Mouse (Mus musculus): ENCODE data around the gene Gm42688.

- TF ChIP-seq TBP (conservative IDR thresholded peaks at IDR 0.05; ENCODE audit: low read depth, low read length) (no peak), POLR2A (IDR thresholded peaks at IDR 0.05; ENCODE audit: low read depth, low read length) (no peak), CTCF (conservative IDR thresholded peaks at IDR 0.05 in 1 of 2, IDR thresholded peaks at IDR 0.05 in 1 of 2; ENCODE audit: low read depth in 2 of 2, low read length in 2 of 2) (no peak), SMC3 (IDR thresholded peaks at IDR 0.05; ENCODE audit: low read depth, low read length) (no peak), MXI1 (IDR thresholded peaks at IDR 0.05; ENCODE audit: low read depth, low read length) (no peak), RAD21 (IDR thresholded peaks at IDR 0.05; ENCODE audit: low read depth, low read length) (no peak), ELF1 (IDR thresholded peaks at IDR 0.05; ENCODE audit: low read depth, low read length) (no peak)
These were observed 21.5 kb downstream of the Gm42688 start for GRCm38 (mm10) chr6:83122961-83123360.
